Mouse (Mus musculus): ENCODE data around the gene Atp6v1a. TPM values are rescaled to one million over a fixed set of nuclear protein-coding genes. Genes with fewer than 3 reads are reported as not detected.
A peak's percentile ranks its signal among the peaks of the same experiment; 100 is the strongest.

Atp6v1a gene
- total RNA-seq, 2 experiments from 2014 or later, result 28.0 to 30.3 TPM

- DNase-seq (ENCODE audit: low spot score), result peak; percentile 74
- intact Hi-C loops (cut with DNase I), result loop anchor here (1.0 to 5.0 kb wide), 2 partner anchors 32 to 207 kb away; partner anchors contain the start of gene Spice1
Observed at GRCm38 (mm10) chr16:44140186-44140787, 782 bp upstream of the Atp6v1a start.

GRCm38 (mm10) chr16:44138979-44139535, 448 bp downstream of the Atp6v1a start:
- DNase-seq (ENCODE audit: low spot score), result peak; percentile 76
- intact Hi-C loops (cut with DNase I), result loop anchor here (10.0 kb wide), 1 partner anchor 244 kb away; no protein-coding TSS in a partner anchor

- intact Hi-C loops (cut with DNase I), result loop anchor here (10.0 kb wide), 1 partner anchor 244 kb away; no protein-coding TSS in a partner anchor
- no peak for DNase-seq (ENCODE audit: low spot score)
Observed at GRCm38 (mm10) chr16:44138377-44138978, 1.0 kb downstream of the Atp6v1a start.

- no peak for DNase-seq (ENCODE audit: low spot score)
- intact Hi-C loops (cut with DNase I), result loop anchor here (10.0 kb wide), 1 partner anchor 242 kb away; no protein-coding TSS in a partner anchor
Observed at GRCm38 (mm10) chr16:44136511-44137021, 2.9 kb downstream of the Atp6v1a start.

GRCm38 (mm10) chr16:44133187-44133586, 6.3 kb downstream of the Atp6v1a start:
- no peak for DNase-seq (ENCODE audit: low spot score)
- intact Hi-C loops (cut with DNase I), result loop anchor here (10.0 kb wide), 1 partner anchor 238 kb away; no protein-coding TSS in a partner anchor

- DNase-seq (ENCODE audit: low spot score), result no peak
- intact Hi-C loops (cut with DNase I), result loop anchor here (10.0 kb wide), 1 partner anchor 237 kb away; no protein-coding TSS in a partner anchor
Observed at GRCm38 (mm10) chr16:44132300-44132699, 7.2 kb downstream of the Atp6v1a start.

GRCm38 (mm10) chr16:44126437-44126836, 13.1 kb downstream of the Atp6v1a start:
- no peak for DNase-seq (ENCODE audit: low spot score)

GRCm38 (mm10) chr16:44125436-44125835, 14.1 kb downstream of the Atp6v1a start:
- intact Hi-C loops (cut with DNase I), result no loop called here
- DNase-seq (ENCODE audit: low spot score), result no peak

More at GRCm38 (mm10) chr16:44126437-44126836, 13.1 kb downstream of the Atp6v1a start:
- intact Hi-C loops (cut with DNase I), result no loop called here

- DNase-seq (ENCODE audit: low spot score), result no peak
- intact Hi-C loops (cut with DNase I), result no loop called here
Observed at GRCm38 (mm10) chr16:44124713-44125112, 14.8 kb downstream of the Atp6v1a start.

GRCm38 (mm10) chr16:44123786-44124185, 15.7 kb downstream of the Atp6v1a start:
- no peak for DNase-seq (ENCODE audit: low spot score)
- intact Hi-C loops (cut with DNase I), result no loop called here

GRCm38 (mm10) chr16:44122982-44123725, 16.4 kb downstream of the Atp6v1a start:
- DNase-seq (ENCODE audit: low spot score), result no peak
- intact Hi-C loops (cut with DNase I), result no loop called here

- intact Hi-C loops (cut with DNase I), result no loop called here
- DNase-seq (ENCODE audit: low spot score), result no peak
Observed at GRCm38 (mm10) chr16:44122574-44122973, 16.9 kb downstream of the Atp6v1a start.

- DNase-seq (ENCODE audit: low spot score), result no peak
- intact Hi-C loops (cut with DNase I), result no loop called here
Observed at GRCm38 (mm10) chr16:44122122-44122521, 17.4 kb downstream of the Atp6v1a start.

- intact Hi-C loops (cut with DNase I), result no loop called here
Observed at GRCm38 (mm10) chr16:44119753-44120501, 19.6 kb downstream of the Atp6v1a start.

GRCm38 (mm10) chr16:44109002-44109401, 30.5 kb downstream of the Atp6v1a start:
- intact Hi-C loops (cut with DNase I), result no loop called here
- DNase-seq (ENCODE audit: low spot score), result no peak

More at GRCm38 (mm10) chr16:44119753-44120501, 19.6 kb downstream of the Atp6v1a start:
- no peak for DNase-seq (ENCODE audit: low spot score)

- intact Hi-C loops (cut with DNase I), result no loop called here
- DNase-seq (ENCODE audit: low spot score), result no peak
Observed at GRCm38 (mm10) chr16:44105211-44105610, 34.3 kb downstream of the Atp6v1a start.

- intact Hi-C loops (cut with DNase I), result loop anchor here (5.0 kb wide), 1 partner anchor 43 kb away; no protein-coding TSS in a partner anchor
- DNase-seq (ENCODE audit: low spot score), result no peak
Observed at GRCm38 (mm10) chr16:44103806-44104766, 35.4 kb downstream of the Atp6v1a start.

GRCm38 (mm10) chr16:44102925-44103324, 36.6 kb downstream of the Atp6v1a start:
- no peak for DNase-seq (ENCODE audit: low spot score)
- intact Hi-C loops (cut with DNase I), result loop anchor here (5.0 kb wide), 1 partner anchor 44 kb away; no protein-coding TSS in a partner anchor

All from heart, postnatal 25 days (tissue).